Mouse (Mus musculus): ENCODE measurements around the gene Rbfox1.

Gene Rbfox1

DNA sequence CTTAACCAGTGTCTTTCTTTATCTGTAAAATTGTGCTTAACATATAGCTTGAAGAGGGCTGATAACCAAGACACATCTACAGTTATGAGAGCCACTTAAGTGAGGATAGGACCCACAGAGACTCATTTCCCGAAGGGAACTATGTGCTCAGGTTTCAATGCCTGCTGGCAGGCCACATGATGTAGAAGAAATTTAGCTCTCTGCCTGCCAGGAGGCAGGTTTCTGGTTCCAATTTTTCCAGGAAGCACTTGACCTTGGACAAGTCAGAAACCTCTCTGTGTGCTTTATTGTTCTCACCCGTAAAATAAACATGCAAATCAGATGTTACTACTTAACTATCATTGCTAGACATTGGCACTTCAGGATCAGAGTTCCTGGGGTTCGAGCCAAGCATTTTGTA is 1033.5 kb downstream of the Rbfox1 start:
- no peak for DNase-seq (ENCODE audit: low read depth, low spot score)

DNA sequence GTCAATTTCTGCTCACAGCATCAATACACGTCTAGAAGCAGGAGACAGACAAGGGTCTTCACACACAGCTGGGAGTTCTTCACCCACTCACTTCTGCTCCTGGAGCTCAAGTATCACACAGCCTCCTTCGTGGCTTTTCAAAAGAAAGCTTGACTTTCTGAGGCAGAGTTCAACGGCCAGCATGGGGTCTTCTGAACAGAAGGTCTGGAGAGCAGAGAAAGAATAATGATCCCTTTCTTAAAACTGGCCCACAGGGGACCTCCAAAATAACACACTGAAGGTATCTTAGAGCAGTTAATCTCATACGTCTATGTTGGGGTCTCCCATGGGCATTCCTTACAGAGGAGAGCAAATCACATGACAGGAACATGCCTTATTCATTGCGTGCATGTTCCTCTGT is 1034.5 kb downstream of the Rbfox1 start:
- no peak for DNase-seq (ENCODE audit: low read depth, low spot score)

DNA sequence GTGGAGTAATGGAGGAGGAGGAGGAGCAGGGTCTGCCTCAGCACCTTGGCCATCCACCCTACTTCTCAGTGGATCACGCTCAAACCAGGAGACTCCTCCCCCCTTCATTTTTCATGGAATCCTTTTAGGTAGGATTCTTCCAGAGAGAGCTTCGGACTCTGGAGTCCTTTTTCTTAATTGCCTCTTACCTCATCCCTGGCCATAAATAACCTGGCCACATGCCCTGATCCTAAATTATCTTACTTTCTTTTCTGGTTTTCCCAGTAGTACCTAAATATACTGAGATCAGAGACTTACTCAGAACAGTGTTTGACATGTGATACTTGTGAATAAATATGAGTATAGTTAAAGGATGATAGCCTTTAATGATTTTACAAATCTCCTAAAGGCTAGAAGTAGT is 1042.5 kb downstream of the Rbfox1 start:
- no peak for DNase-seq (ENCODE audit: low read depth, low spot score)

DNA sequence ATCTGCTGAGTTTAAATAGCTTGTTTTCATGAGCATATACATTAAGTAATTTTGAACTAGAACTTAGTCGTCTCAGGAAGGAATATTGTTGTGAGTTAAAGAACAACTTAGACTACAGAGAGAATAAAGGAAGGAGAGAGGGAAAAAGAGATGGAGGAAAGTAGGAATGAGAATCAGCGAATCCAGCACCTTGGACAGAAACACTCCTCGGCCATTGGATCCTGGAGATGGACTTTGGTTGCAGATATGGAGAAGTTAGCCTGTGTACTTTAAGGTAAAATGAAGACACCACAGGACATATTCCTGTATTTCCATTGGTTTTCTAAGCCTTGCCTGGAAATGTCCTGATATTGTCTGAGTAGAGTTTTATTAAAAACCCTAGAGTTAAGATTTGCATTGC is 1045.6 kb downstream of the Rbfox1 start:
- no peak for DNase-seq (ENCODE audit: low read depth, low spot score)

DNA sequence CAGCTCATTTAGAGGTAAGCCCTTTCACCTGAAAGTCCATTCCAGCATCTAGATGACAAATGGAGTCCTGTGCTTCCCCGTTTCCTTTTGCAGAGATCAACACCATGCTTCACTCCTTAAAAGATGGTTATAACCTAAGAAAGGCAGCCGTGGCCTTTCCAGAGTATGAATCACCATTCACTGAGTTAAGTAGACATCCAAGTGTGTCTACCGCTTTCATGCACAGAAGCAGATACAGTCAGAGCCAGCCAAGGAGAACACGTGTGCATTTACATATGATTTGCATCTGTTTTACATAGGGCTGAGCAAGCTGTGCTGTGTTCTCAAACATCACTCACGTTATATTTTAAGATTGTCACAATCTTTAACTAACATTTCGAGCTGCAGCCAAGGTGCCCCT is 1061.0 kb downstream of the Rbfox1 start:
- no peak for DNase-seq (ENCODE audit: low read depth, low spot score)

DNA sequence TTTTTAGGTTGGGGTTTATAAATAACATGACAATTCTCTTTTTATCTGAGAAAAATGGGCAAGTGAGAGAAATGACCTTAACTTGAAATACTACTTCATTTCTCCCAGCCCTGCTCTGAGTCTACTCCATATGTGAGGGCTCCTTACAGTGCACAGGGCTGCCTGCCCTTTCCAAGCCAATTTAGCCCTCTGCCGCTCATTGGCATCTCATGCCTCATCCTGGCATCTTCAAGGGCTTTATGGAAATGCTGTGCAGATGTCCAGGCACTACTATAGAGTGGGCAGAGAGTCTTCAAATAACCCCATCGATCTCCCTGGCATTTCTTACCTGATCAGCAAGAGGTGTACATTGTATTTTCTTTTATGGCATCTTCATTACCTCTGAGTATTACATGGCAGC is 1064.5 kb downstream of the Rbfox1 start:
- no peak for DNase-seq (ENCODE audit: low read depth, low spot score)

DNA sequence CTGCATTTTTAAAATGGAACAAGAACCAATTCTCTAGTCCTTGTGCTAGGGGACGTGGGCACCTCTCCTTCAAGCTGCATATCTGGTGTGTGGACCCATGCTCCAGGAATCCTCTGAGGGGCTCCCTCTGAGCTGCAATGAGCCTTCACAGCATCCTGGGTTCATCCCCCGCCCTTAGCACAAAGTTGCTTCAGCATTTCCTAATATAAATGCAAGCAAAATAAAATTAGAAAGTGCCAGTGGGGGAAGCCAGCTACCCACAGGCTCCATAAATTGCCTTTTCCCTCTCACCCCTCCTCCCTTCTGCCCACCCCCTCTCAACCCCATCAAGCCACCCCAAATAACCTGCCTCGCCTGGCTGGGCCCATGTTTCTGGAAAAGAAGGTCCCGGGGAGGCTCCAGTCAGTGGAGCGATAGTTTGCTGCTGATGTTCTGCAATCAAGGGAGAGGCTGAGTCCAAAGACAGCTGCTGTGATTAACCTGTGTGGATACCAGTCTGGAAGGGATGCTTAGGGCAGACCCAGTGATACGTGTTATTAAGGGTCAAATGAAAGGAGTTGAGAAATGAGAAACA is 1070.0 kb downstream of the Rbfox1 start:
- DNase-seq (ENCODE audit: low read depth, low spot score), result no peak

DNA sequence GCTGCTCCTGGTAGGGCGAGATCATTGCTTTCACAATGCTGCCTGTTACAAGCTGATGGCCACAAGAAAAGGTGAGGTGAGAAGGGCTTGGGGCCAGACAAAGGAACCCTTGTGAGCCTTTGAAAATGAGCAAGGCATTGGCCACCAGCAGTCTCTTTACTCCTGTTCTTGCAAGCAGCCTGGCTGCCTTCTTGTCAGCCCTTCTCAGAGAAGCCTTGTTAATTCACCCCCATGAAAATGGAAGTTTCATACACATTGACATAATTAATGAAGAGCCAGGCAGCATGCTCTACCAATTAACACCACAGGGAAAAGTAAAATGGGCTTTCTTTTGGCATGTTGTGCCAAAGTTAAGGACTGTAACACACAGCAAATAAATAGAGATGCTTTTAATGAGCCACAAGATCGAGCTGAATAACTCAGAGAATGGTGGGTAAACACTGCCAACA is 1076.8 kb downstream of the Rbfox1 start:
- no peak for DNase-seq (ENCODE audit: low read depth, low spot score)

DNA sequence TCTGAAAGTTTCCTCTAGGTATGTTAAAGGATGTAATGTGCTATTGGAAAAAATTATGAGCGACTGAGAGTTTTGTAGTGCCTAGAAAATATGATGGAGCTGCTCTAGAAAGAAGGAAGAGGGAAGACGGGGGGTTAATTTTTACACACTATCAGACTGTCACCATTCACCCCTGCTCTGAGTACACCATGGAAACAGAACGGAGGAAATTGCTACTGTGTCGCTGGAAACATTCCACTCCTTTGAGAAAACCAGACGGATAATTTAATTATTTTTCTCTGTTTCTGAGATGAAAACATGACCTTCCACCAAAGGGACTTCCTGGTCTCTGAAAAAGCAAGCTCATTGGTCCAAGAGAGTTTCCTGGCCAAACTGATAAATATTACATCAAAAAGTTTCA is 1077.4 kb downstream of the Rbfox1 start:
- no peak for DNase-seq (ENCODE audit: low read depth, low spot score)

DNA sequence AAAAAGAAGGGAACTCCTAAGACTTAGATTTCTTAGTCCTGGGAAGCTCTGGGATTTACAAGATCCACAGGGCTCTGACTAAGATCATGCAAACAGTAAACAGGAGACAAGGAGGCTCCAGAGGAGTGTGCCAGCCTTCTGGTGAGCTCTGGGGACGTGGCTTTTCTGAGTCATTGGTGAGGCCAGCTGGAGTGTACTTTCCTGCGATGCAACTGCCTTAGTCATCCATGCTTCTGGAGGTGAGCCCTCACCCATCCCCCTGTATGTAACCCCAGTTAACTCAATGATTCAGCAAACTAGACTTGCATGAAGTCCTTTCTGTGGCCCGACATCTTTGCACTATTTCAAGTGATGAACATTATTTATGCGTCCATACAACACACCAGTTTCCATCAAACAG is 1078.4 kb downstream of the Rbfox1 start:
- no peak for DNase-seq (ENCODE audit: low read depth, low spot score)

DNA sequence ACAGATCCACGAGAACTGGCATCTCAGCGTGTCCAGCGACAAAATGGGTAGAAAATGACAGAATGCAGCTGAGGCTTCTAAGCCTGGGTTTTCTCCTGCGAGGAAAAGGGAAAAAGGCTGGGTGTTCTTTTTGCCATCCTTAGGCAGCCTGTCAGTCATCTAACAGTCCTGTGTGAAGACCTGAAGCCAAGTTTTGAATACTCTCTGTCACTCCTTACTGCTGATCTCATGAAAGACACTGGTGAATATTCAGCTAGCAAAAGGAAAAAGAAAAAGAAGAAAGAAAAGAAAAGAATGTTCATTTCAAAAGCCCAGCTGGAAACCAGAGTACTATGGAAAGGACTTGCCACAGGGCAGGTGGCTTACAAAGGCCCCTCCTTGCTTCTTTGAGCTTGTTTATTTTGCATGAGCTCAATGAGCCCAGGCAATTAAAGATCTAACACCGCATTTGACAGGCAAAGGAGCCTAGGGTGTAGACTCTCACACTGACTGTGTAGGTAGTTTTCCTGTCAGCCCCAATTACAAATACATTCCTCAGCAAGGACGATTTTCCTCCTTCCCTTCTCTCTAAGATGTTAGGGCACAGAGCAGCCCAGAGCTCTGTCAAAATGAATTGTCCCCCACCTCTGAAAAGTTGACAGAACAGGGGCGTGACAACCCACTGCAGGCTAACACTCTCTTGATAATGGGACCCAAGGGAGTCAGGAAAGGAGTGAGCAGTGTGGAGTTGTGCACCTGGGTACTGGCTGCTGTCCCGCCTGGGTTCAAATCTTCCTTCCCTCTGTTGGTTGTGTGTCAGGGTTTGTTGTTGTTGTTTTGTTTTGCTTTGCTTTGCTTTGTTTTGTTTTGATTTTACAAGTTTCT is 1079.8 kb downstream of the Rbfox1 start:
- DNase-seq (ENCODE audit: low read depth, low spot score), result no peak

DNA sequence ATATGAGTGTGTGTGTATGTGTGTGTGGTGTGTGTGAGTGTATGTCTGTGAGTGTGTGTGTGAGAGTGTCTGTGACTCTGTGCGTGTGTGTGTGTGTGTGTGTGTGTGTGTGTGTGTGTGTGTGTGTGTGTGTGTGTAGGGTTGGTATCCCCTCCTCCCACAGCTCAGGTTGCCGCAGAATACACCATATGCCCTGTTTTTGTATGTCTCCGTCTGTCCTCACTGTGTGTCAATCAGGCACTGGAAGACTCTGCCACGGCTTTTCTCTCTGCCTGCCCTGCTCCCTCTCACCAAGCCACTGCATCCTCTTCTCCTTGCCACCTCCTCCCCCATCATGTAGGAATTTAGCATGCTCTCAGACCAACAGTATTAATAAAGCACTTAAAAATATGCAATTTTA is 1084.8 kb downstream of the Rbfox1 start:
- DNase-seq (ENCODE audit: low read depth, low spot score), result no peak

DNA sequence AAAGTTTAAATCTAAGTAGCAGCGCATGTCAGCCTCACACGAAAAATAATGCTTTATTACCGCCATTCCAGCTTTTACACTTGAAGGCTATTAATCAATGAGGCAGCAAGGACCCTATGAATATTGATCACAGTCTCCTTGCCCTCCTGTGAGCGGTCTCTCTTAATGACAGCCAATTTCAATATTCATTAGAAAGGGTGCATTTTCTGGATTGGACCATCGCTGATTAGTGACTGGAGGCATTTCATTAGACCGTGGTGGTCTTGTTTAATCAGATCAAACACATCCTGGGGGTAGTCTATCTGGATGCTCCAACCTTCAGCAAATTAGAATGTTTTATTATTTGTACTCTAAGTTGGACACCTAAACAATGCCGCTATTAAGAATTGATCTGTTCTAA is 1091.2 kb downstream of the Rbfox1 start:
- no peak for DNase-seq (ENCODE audit: low read depth, low spot score)

DNA sequence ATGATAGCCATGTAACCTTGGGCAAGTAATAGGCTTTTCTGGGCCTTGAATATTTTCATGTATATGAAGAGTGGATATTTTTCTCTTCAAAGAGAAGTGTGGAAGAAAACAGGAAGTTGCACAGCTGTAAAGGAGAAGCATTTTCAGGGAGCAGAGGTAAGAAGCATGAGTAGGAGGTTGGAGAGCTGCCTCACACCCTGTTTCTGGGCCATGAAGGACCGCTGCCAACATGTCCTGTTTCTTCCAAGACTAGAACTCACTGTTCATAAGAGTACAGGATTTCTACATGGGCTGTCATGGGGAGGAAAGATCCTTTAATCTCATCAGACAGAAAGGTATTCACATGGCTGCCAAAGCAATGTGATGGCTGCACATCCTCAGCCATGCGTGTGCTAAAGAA is 1098.8 kb downstream of the Rbfox1 start:
- DNase-seq (ENCODE audit: low read depth, low spot score), result no peak

DNA sequence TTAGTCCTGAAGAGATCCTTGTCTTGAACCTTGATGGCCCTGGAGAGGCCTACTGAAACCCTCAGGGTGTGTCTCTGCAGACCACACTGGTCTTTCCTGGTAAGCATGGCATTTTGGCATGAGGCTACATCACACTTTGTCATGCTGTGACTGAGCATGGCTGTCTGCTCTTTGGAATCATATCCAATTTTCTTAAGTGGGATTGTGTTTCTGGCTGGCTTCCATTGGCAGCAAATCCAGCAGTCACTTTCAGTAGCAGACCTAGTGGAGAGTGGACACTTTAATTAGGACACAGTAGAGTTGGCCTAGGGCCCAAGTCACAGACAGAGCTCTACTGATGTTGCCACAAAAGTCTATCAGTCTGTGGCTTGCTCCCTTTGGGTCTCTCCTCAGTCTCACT is 1100.9 kb downstream of the Rbfox1 start:
- no peak for DNase-seq (ENCODE audit: low read depth, low spot score)

DNA sequence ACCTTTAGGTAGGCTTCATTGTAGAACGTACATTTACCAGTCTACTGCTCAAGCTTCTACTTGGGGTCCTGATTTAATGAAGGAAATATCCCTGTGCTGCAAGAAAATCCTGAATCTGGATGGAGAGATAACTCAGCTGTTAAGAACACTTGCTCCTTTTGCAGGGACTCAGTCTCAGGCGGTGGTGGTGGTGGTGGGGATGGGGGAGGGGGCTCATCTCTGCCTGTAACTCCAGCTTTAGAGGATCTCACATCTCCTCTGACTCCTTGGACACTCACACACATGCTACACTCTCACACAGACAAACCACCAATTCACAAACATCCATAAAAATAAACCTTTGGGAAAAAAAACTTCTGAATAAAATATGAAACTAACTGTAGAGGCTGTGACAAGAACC is 1101.3 kb downstream of the Rbfox1 start:
- no peak for DNase-seq (ENCODE audit: low read depth, low spot score)

DNA sequence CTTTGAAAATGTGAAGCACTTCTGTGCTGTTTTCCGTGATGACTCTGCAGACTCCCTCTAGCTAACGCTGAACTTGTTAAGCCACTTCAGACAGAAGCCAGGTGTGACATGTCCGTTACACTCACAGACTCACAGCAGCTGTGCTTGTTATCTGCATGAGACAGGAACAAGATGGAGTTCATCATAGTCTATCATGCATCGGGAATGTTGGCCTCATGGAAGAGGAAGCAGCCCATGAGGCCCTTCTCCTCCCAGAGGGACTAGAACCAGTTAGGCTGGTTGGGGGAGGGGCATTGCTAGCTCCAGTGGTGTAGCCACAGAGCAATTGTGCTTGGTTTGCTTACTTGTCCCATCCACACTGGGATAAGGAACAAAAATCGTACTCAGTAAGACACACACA is 1107.1 kb downstream of the Rbfox1 start:
- DNase-seq (ENCODE audit: low read depth, low spot score), result no peak

DNA sequence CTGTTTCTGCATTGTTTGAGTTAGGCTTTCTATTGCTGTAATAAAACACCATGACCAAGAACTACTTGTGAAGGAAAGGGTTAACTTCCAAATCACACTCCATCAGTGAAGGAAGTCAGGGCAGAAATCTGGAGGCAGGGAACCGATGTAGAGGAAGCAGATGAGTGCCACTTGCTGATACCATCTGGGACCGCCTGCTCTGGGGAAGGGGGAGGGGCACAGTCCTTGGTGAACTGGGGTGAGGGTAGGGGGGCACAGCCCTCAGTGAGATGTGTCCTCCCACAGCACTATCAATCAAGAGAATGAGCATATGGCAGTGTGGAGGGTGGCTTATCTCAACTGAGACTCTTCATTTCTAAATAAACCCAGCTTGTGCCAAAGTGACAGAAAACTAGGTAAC is 1108.0 kb downstream of the Rbfox1 start:
- DNase-seq (ENCODE audit: low read depth, low spot score), result no peak

DNA sequence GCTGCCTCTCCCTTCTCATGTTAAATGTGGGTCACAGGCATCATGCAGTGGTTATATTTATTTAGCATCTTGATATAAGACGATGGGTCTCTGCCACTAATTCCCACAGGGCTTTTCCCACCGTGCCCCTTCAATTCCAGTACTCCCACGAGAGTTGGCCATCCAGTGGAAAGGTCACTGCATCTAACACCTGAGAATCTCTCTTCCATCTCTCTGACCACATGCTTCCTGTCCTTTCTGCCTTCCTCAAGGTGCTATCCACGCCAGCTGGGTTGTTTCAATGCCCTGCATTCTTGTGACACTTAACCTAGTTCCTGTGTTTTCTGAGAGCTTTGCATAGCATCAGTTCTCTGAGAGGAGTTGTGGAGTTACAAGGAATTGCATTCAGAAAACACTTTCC is 1112.0 kb downstream of the Rbfox1 start:
- no peak for DNase-seq (ENCODE audit: low read depth, low spot score)

DNA sequence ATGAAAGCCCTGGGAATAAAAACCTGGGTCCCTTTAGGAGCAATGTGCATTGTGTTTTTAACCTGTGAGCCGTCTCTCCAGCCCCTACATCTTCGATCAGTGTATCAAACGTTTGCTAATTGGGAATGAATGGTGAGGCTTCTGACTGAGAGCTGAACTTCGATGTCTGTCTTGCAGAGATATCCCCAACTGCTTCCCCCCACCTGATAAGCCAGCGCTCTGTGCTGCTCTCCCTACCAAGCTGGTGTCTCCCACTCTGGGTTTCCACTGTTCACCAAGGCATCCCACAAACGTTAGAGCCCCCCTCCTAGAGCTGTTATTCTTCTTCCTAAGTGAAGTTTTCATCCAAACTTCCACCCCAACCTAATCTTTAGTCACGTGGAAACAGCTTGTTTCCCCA is 1112.7 kb downstream of the Rbfox1 start:
- no peak for DNase-seq (ENCODE audit: low read depth, low spot score)

DNA sequence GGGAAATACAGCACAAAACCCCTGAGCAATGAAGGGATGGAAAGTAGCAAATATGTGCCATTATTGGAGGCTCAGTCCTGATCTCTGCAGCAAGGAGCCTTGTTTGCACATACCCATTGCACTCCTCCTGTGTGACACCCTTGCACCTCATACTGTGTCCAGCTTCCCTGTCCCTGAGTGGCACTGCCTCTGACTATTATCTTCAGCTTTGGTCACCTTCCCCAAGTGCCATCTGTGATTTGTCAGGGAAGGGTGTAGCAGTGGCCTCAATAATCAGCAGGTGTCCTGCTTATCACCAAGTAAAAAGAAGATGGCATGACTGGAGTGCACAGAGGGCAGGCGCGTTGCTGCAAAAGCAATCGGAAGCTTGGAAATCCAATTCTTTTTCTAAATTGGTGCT is 1119.4 kb downstream of the Rbfox1 start:
- DNase-seq (ENCODE audit: low read depth, low spot score), result no peak

DNA sequence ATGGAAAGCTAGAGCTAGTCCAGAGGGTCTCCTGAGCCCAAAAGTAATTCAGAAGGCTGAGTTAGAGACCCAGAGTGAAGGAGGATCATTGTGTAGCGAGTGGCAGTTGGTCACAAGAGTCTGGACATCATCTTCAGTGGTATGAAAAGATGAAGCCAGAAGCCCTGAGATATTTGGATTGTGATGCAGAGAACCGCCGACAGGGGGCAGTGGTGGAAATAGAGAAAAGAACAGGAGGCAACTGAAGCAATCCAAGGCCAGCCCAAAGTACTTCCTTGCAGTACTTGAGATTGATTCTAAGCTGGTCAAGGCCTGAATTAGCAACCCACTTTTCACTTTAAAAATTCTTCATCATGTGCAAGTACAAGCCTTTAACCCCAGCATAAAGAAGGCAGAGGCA is 1120.3 kb downstream of the Rbfox1 start:
- DNase-seq (ENCODE audit: low read depth, low spot score), result no peak

DNA sequence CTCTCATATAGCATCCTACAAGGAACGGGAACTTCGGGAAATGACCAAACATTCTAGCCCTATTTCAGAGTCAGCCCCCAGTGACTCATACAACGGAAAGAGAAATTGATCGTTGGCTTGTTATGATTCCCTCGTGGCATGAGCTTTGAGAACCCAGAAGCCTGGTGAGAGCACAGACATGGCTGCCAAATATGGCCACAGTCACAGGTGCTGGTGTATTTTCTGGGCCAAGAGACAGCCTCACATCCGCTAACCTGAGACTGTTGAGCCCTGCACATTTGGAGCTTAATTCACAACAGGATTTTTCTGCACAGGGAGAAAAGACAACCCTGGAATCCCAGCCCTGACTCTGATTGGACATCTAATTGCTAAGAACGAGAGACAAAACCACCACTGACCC is 1132.2 kb downstream of the Rbfox1 start:
- no peak for DNase-seq (ENCODE audit: low read depth, low spot score)

DNA sequence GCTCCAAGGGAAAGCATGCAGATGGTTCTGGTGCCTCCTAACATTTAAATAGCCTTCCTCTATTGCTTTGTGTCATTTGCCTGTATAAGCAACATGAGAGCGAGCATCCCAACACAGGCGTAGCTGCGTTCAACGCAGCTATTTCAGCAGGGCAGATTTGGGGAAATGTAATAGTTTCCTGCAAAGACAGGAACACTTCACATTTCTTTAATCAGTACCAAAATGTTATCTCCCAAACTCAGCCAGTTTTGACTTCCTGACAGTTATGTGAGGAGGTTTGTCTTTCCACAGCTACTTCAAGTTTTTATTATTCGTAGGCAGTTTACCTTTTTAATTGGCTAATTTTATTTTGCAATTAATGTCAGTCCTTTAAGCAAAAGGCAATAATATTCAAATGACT is 1149.1 kb downstream of the Rbfox1 start:
- DNase-seq (ENCODE audit: low read depth, low spot score), result no peak
